Mouse (Mus musculus): ENCODE data around the gene Dph3.

GRCm38 (mm10) chr14:32036482-32036881 lies 49.0 kb downstream of the Dph3 start:
- TF ChIP-seq GATA1 (IDR thresholded peaks at IDR 0.05; ENCODE audit: low read length): no peak
- 0 out of 3 replicates have a peak, but pooled peaks have one; percentile 3 for TF ChIP-seq TAL1 (IDR thresholded peaks at IDR 0.05; ENCODE audit: low read length)
